ENCODE assay signal across 14 mouse cellular contexts in genomic region chr9:120416151-120416550, GRCm38 (mm10).
DNase-seq lines count a peak whose midpoint lies in the region; ATAC-seq lines count a peak whose summit lies in the region.
"Had no signal": no experiment of that assay in that cellular context is flagged by ENCODE, and none has a peak within 500 bp of the region (broad histone marks: within the 10 kb centered on the region; RNA-seq: fewer than 3 reads in every experiment).

No protein-coding gene starts in this region.

- DNase-seq in forebrain, embryonic 10.5 days (ENCODE audit: extremely low spot score, low spot score), result no peak
- DNase-seq in limb, embryonic 10.5 days (ENCODE audit: low spot score), result no peak
- peak; percentile 40 for DNase-seq in 3T3-L1 (ENCODE audit: low read depth, low spot score)
- DNase-seq in adipocyte (ENCODE audit: low spot score), result peak; percentile 66
- DNase-seq in heart, adult 9 months (ENCODE audit: low spot score in 2 of 2), result no peak
- no peak for DNase-seq in heart, postnatal 4 days

- H3K4me1 ChIP-seq in forebrain, embryonic 13.5 days, result peaks cover 7% of the 10 kb centered on the region; the same call in 1 of the 2 replicates
- H3K4me1 ChIP-seq in forebrain, embryonic 10.5 days, result 0 out of 2 replicates have a peak, but pooled peaks cover 5% of the 10 kb centered on the region
- H3K4me1 ChIP-seq in limb, embryonic 15.5 days, result no peaks in the 10 kb centered on the region
- no peaks in the 10 kb centered on the region for H3K4me1 ChIP-seq in limb, embryonic 10.5 days

- H3K4me2 ChIP-seq in forebrain, embryonic 13.5 days, result no peak overlapping the region
- H3K4me2 ChIP-seq in limb, embryonic 15.5 days, result no peak overlapping the region
- H3K4me2 ChIP-seq: heart, embryonic 12.5 days; liver, embryonic 11.5 days; lung, embryonic 14.5 days had no signal

- H3K9me3 ChIP-seq in forebrain, embryonic 13.5 days (replicated peaks), result no peaks in the 10 kb centered on the region
- no peaks in the 10 kb centered on the region for H3K9me3 ChIP-seq in forebrain, embryonic 10.5 days
- no peaks in the 10 kb centered on the region for H3K9me3 ChIP-seq in limb, embryonic 15.5 days
- H3K9me3 ChIP-seq in limb, embryonic 10.5 days (replicated peaks), result no peaks in the 10 kb centered on the region
- H3K9me3 ChIP-seq: heart, embryonic 12.5 days; midbrain, embryonic 10.5 days had no signal

- no peaks in the 10 kb centered on the region for H3K36me3 ChIP-seq in forebrain, embryonic 13.5 days (ENCODE audit: poor library complexity, severe bottlenecking)
- no peaks in the 10 kb centered on the region for H3K36me3 ChIP-seq in forebrain, embryonic 10.5 days (replicated peaks)
- H3K36me3 ChIP-seq in limb, embryonic 15.5 days, result no peaks in the 10 kb centered on the region
- H3K36me3 ChIP-seq in limb, embryonic 10.5 days, result no peaks in the 10 kb centered on the region
- H3K36me3 ChIP-seq: heart, embryonic 12.5 days; midbrain, embryonic 10.5 days had no signal

- no peak overlapping the region for H3K4me3 ChIP-seq in forebrain, embryonic 13.5 days
- H3K4me3 ChIP-seq in forebrain, embryonic 10.5 days, result no peak overlapping the region
- no peak overlapping the region for H3K4me3 ChIP-seq in limb, embryonic 15.5 days
- H3K4me3 ChIP-seq in limb, embryonic 10.5 days, result no peak overlapping the region
- H3K4me3 ChIP-seq: heart, embryonic 12.5 days; midbrain, embryonic 10.5 days had no signal

- H3K27me3 ChIP-seq in forebrain, embryonic 13.5 days, result no peaks in the 10 kb centered on the region
- no peaks in the 10 kb centered on the region for H3K27me3 ChIP-seq in forebrain, embryonic 10.5 days (ENCODE audit: poor library complexity, severe bottlenecking)
- H3K27me3 ChIP-seq in limb, embryonic 15.5 days, result peaks cover 5% of the 10 kb centered on the region
- no peaks in the 10 kb centered on the region for H3K27me3 ChIP-seq in limb, embryonic 10.5 days (ENCODE audit: low read depth, poor library complexity, severe bottlenecking)

- ATAC-seq in forebrain, embryonic 13.5 days, result no peak
- ATAC-seq in limb, embryonic 15.5 days (ENCODE audit: insufficient number of reproducible peaks, low FRiP score, low TSS enrichment, low read depth), result no peak
- ATAC-seq: hindbrain, embryonic 16.5 days; Patski had no signal

- no peak overlapping the region for H3K9ac ChIP-seq in forebrain, embryonic 13.5 days
- H3K9ac ChIP-seq in limb, embryonic 15.5 days, result no peak overlapping the region
- H3K9ac ChIP-seq: heart, embryonic 12.5 days; lung, embryonic 14.5 days had no signal

- 83% methylated on average over 5 of the region's 5 CpGs for WGBS in forebrain, embryonic 13.5 days
- 89% methylated on average over 5 of the region's 5 CpGs for WGBS in forebrain, embryonic 10.5 days
- WGBS in limb, embryonic 15.5 days, result 88% methylated on average over 5 of the region's 5 CpGs
- 95% methylated on average over 5 of the region's 5 CpGs for WGBS in limb, embryonic 10.5 days

- H3K27ac ChIP-seq in forebrain, embryonic 13.5 days, result 0 out of 2 replicates have a peak overlapping the region, but pooled peaks have one; percentile 32
- H3K27ac ChIP-seq in forebrain, embryonic 10.5 days, result no peak overlapping the region
- peak overlapping the region; percentile 18 for H3K27ac ChIP-seq in limb, embryonic 15.5 days
- no peak overlapping the region for H3K27ac ChIP-seq in limb, embryonic 10.5 days
- H3K27ac ChIP-seq: midbrain, embryonic 10.5 days had no signal

Comparison
In these comparisons a context has a peak if more than half of its experiments do, and no peak if none do; other contexts are left out.
1. H3K27ac ChIP-seq: peak in forebrain, embryonic 13.5 days (single experiment) and limb, embryonic 15.5 days (single experiment); none in forebrain, embryonic 10.5 days (single experiment) and limb, embryonic 10.5 days (single experiment).
2. DNase-seq: peak in 3T3-L1 (single experiment) and adipocyte (single experiment); none in forebrain, embryonic 10.5 days (single experiment), limb, embryonic 10.5 days (single experiment), heart, adult 9 months (0 of 2) and heart, postnatal 4 days (single experiment).